ENCODE assay signal across 16 mouse cellular contexts in genomic region chr16:49985082-49986076, GRCm38 (mm10).
A peak's percentile ranks its signal among the peaks of the same experiment; 100 is the strongest.
DNase-seq lines count a peak whose midpoint lies in the region; ATAC-seq and TF ChIP-seq lines count a peak whose summit lies in the region.
"Had no signal": no experiment of that assay in that cellular context is flagged by ENCODE, and none has a peak within 500 bp of the region (broad histone marks: within the 10 kb centered on the region; RNA-seq: fewer than 3 reads in every experiment).

No protein-coding gene starts in this region.

- no peaks in the 10 kb centered on the region for H3K27me3 ChIP-seq in kidney, adult 2 months (replicated peaks; ENCODE audit: control insufficient read depth, insufficient read depth, low read length)
- H3K27me3 ChIP-seq in MEL (ENCODE audit: control insufficient read depth in 1 of 2, insufficient read depth in 2 of 2, low read length in 2 of 2), result no peaks in the 10 kb centered on the region
- no peaks in the 10 kb centered on the region for H3K27me3 ChIP-seq in neural tube, embryonic 13.5 days
- no peaks in the 10 kb centered on the region for H3K27me3 ChIP-seq in forebrain, embryonic 13.5 days
- H3K27me3 ChIP-seq: forebrain, embryonic 12.5 days; heart, embryonic 12.5 days; intestine, embryonic 15.5 days; liver, embryonic 13.5 days; lung, embryonic 15.5 days had no signal

- H3K27ac ChIP-seq in kidney, adult 2 months (ENCODE audit: insufficient read depth, low read depth, low read length), result no peak overlapping the region
- peak overlapping the region; percentile 9; the same call in 1 of the 2 replicates for H3K27ac ChIP-seq in MEL (ENCODE audit: control insufficient read depth, low read depth, low read length)
- H3K27ac ChIP-seq in neural tube, embryonic 13.5 days (replicated peaks), result no peak overlapping the region
- no peak overlapping the region for H3K27ac ChIP-seq in forebrain, embryonic 13.5 days
- H3K27ac ChIP-seq: forebrain, embryonic 12.5 days; intestine, embryonic 15.5 days; liver, embryonic 13.5 days; lung, embryonic 15.5 days had no signal

- no peak for TF ChIP-seq RAD21 in MEL (IDR thresholded peaks at IDR 0.05; ENCODE audit: low read depth, low read length)

- H3K9ac ChIP-seq in MEL (ENCODE audit: control insufficient read depth, low read depth, low read length, poor library complexity, severe bottlenecking), result no peak overlapping the region
- no peak overlapping the region for H3K9ac ChIP-seq in neural tube, embryonic 13.5 days
- H3K9ac ChIP-seq in forebrain, embryonic 13.5 days, result no peak overlapping the region
- H3K9ac ChIP-seq: forebrain, embryonic 12.5 days; heart, embryonic 12.5 days; intestine, embryonic 15.5 days; liver, embryonic 13.5 days; lung, embryonic 15.5 days had no signal

- TF ChIP-seq CTCF in kidney, adult 2 months (conservative IDR thresholded peaks at IDR 0.05; ENCODE audit: insufficient read depth, insufficient read length, low read depth, low read length), result no peak
- no peak for TF ChIP-seq CTCF in MEL (IDR thresholded peaks at IDR 0.05 in 2 of 3, conservative IDR thresholded peaks at IDR 0.05 in 1 of 3; ENCODE audit: control insufficient read depth in 1 of 3, insufficient read depth in 1 of 3, low read depth in 2 of 3, low read length in 3 of 3, poor library complexity in 1 of 3, severe bottlenecking in 1 of 3)

- no peak for TF ChIP-seq EP300 in MEL (IDR thresholded peaks at IDR 0.05; ENCODE audit: low read depth in 1 of 2, low read length in 2 of 2)

- H3K9me3 ChIP-seq in MEL (replicated peaks; ENCODE audit: insufficient read depth, low read length), result no peaks in the 10 kb centered on the region
- no peaks in the 10 kb centered on the region for H3K9me3 ChIP-seq in neural tube, embryonic 13.5 days
- no peaks in the 10 kb centered on the region for H3K9me3 ChIP-seq in forebrain, embryonic 13.5 days (replicated peaks)
- H3K9me3 ChIP-seq: forebrain, embryonic 12.5 days; heart, embryonic 12.5 days; intestine, embryonic 15.5 days; liver, embryonic 13.5 days; lung, embryonic 15.5 days had no signal

- TF ChIP-seq POLR2A in kidney, adult 2 months (IDR thresholded peaks at IDR 0.05; ENCODE audit: low read depth, low read length), result no peak
- no peak for TF ChIP-seq POLR2A in MEL (IDR thresholded peaks at IDR 0.05; ENCODE audit: control insufficient read depth in 1 of 2, insufficient read depth in 1 of 2, low read depth in 1 of 2, low read length in 2 of 2, poor library complexity in 1 of 2)

- WGBS in kidney, adult 2 months, result 41% methylated on average over 14 of the region's 14 CpGs
- 28% methylated on average over 14 of the region's 14 CpGs for WGBS in neural tube, embryonic 13.5 days
- WGBS in forebrain, embryonic 13.5 days, result 59% methylated on average over 14 of the region's 14 CpGs

- H3K4me1 ChIP-seq in kidney, adult 2 months (ENCODE audit: control insufficient read depth, insufficient read depth, low read length), result no peaks in the 10 kb centered on the region
- H3K4me1 ChIP-seq in MEL (ENCODE audit: control insufficient read depth in 1 of 2, insufficient read depth in 2 of 2, low read length in 2 of 2), result peaks cover 12 to 21% of the 10 kb centered on the region in 2 experiments
- peaks cover 11% of the 10 kb centered on the region for H3K4me1 ChIP-seq in neural tube, embryonic 13.5 days (replicated peaks)
- H3K4me1 ChIP-seq in forebrain, embryonic 13.5 days, result peaks cover 13% of the 10 kb centered on the region
- H3K4me1 ChIP-seq: heart, embryonic 12.5 days; intestine, embryonic 15.5 days; liver, embryonic 13.5 days; lung, embryonic 15.5 days had no signal

- no peak overlapping the region for H3K4me3 ChIP-seq in kidney, adult 2 months (ENCODE audit: insufficient read depth, low read depth, low read length)
- H3K4me3 ChIP-seq in MEL (ENCODE audit: control insufficient read depth in 1 of 2, insufficient read depth in 1 of 2, low read depth in 2 of 2, low read length in 2 of 2), result no peak overlapping the region
- H3K4me3 ChIP-seq in neural tube, embryonic 13.5 days, result no peak overlapping the region
- no peak overlapping the region for H3K4me3 ChIP-seq in forebrain, embryonic 13.5 days
- H3K4me3 ChIP-seq: forebrain, embryonic 12.5 days; heart, embryonic 12.5 days; intestine, embryonic 15.5 days; liver, embryonic 13.5 days; lung, embryonic 15.5 days had no signal

- peak; percentile 35 for DNase-seq in kidney, adult 2 months
- no peak for DNase-seq in kidney, adult 11 months
- no peak for DNase-seq in MEL (ENCODE audit: low read depth, low spot score)
- peak; percentile 13 for DNase-seq in embryo, embryonic 11 days
- DNase-seq in layer of hippocampus, adult 8-10 months (ENCODE audit: low spot score in 2 of 2), result no peak
- DNase-seq: cerebellum, adult 9-10 months; liver, embryonic 13.5 days; midbrain, embryonic 14.5 days; right cerebral cortex, postnatal 4 days; thymus, postnatal 25 days had no signal

- H3K79me2 ChIP-seq in MEL (ENCODE audit: control insufficient read depth, insufficient read depth, low read length, poor library complexity), result no peaks in the 10 kb centered on the region

- H3K36me3 ChIP-seq in kidney, adult 2 months (ENCODE audit: control insufficient read depth, insufficient read depth, low read length), result no peaks in the 10 kb centered on the region
- peaks cover 0 to 28% of the 10 kb centered on the region in 2 experiments; a peak in 2 of 4 replicates for H3K36me3 ChIP-seq in MEL (ENCODE audit: control insufficient read depth in 1 of 2, insufficient read depth in 2 of 2, low read length in 2 of 2)
- no peaks in the 10 kb centered on the region for H3K36me3 ChIP-seq in neural tube, embryonic 13.5 days
- no peaks in the 10 kb centered on the region for H3K36me3 ChIP-seq in forebrain, embryonic 13.5 days (ENCODE audit: poor library complexity, severe bottlenecking)
- H3K36me3 ChIP-seq: forebrain, embryonic 12.5 days; heart, embryonic 12.5 days; intestine, embryonic 15.5 days; liver, embryonic 13.5 days; lung, embryonic 15.5 days had no signal

- H3K4me2 ChIP-seq in neural tube, embryonic 13.5 days, result peak overlapping the region; percentile 18; the same call in 1 of the 2 replicates
- H3K4me2 ChIP-seq in forebrain, embryonic 13.5 days, result no peak overlapping the region
- H3K4me2 ChIP-seq: forebrain, embryonic 12.5 days; heart, embryonic 12.5 days; intestine, embryonic 15.5 days; liver, embryonic 13.5 days; lung, embryonic 15.5 days had no signal

- peak; percentile 32 for ATAC-seq in neural tube, embryonic 13.5 days (ENCODE audit: low read depth)
- no peak for ATAC-seq in forebrain, embryonic 13.5 days
- ATAC-seq: intestine, embryonic 15.5 days had no signal

TF ChIP-seq in MEL, 35 proteins besides CTCF, POLR2A, EP300 and RAD21:
- TF ChIP-seq TCF12 (IDR thresholded peaks at IDR 0.05; ENCODE audit: low read depth, low read length), result no peak

Comparison
In these comparisons a context has a peak if more than half of its experiments do, and no peak if none do; other contexts are left out.
1. DNase-seq: peak in kidney, adult 2 months (single experiment) and embryo, embryonic 11 days (single experiment); none in kidney, adult 11 months (single experiment), MEL (single experiment) and layer of hippocampus, adult 8-10 months (0 of 2).